Mouse (Mus musculus): ENCODE results near the gene Spdl1. TPM values are rescaled to one million over a fixed set of nuclear protein-coding genes. Genes with fewer than 3 reads are reported as not detected.

The Spdl1 gene
- polyA plus RNA-seq (2017; shearing (Covaris generic)): 1 to 10 TPM; 4.5 to 8.3 TPM

GRCm38 (mm10) chr11:34833318-34834086, at the start of gene Spdl1:
Gene Spdl1, minus strand, starts transcription at chr11:34833641.

GRCm38 (mm10) chr11:34783587-34784043, 49.8 kb downstream of the Spdl1 start, which contains the start of gene Dock2:
Gene Dock2, minus strand, starts transcription at chr11:34783892.

Other genes starting within 250 kb of the Spdl1 start
- 100 to 1,000 TPM; 257 to 470 TPM for gene Dock2, start 49.7 kb downstream of the Spdl1 start, polyA plus RNA-seq (2017; shearing (Covaris generic))